16 mouse cellular contexts compared by ENCODE assay signal in genomic region chr1:93079602-93080001, GRCm38 (mm10). TPM values are rescaled to one million over a fixed set of nuclear protein-coding genes. Genes with fewer than 3 reads are reported as not detected.
DNase-seq lines count a peak whose midpoint lies in the region; ATAC-seq lines count a peak whose summit lies in the region.
"Had no signal": no experiment of that assay in that cellular context is flagged by ENCODE, and none has a peak within 500 bp of the region (broad histone marks: within the 10 kb centered on the region; RNA-seq: fewer than 3 reads in every experiment).

No protein-coding gene starts in this region.

- no peak overlapping the region for H3K9ac ChIP-seq in forebrain, embryonic 14.5 days (ENCODE audit: low read length)
- H3K9ac ChIP-seq in neural tube, embryonic 12.5 days: no peak overlapping the region
- H3K9ac ChIP-seq in intestine, embryonic 16.5 days (ENCODE audit: low read depth, low read length): no peak overlapping the region
- H3K9ac ChIP-seq: embryonic facial prominence, embryonic 13.5 days; liver, embryonic 12.5 days had no signal

- DNase-seq in left cerebral cortex, adult 11 months (ENCODE audit: low spot score): peak; percentile 35
- no peak for DNase-seq in left cerebral cortex, adult 18-20 months (ENCODE audit: low spot score in 2 of 2)
- DNase-seq in forebrain, embryonic 14.5 days (ENCODE audit: low spot score): peak; percentile 87
- peak; percentile 50 to 60 for DNase-seq in left cerebral cortex, postnatal 10 days (ENCODE audit: extremely low spot score in 1 of 2, low spot score in 2 of 2)
- DNase-seq in cerebellum, adult 11-12 months: no peak
- DNase-seq in spleen, postnatal 4 days (ENCODE audit: low spot score in 2 of 2): no peak
- DNase-seq: gastrocnemius, postnatal 36 days; heart, postnatal 4 days; kidney, postnatal 14 days; right cerebral cortex, postnatal 25 days had no signal

- peak overlapping the region; percentile 87 for H3K27ac ChIP-seq in forebrain, embryonic 14.5 days (ENCODE audit: low read depth, low read length)
- H3K27ac ChIP-seq in neural tube, embryonic 12.5 days: no peak overlapping the region; the same call in 1 of the 2 replicates
- no peak overlapping the region for H3K27ac ChIP-seq in intestine, embryonic 16.5 days (ENCODE audit: low read length)
- H3K27ac ChIP-seq: embryonic facial prominence, embryonic 13.5 days; liver, embryonic 12.5 days had no signal

- intact Hi-C loops in left cerebral cortex, postnatal 10 days (cut with DNase I): no loop called here

- H3K4me2 ChIP-seq in forebrain, embryonic 14.5 days (ENCODE audit: low read length): no peak overlapping the region
- no peak overlapping the region; the same call in 1 of the 2 replicates for H3K4me2 ChIP-seq in neural tube, embryonic 12.5 days (replicated peaks)
- no peak overlapping the region for H3K4me2 ChIP-seq in intestine, embryonic 16.5 days (ENCODE audit: low read depth, low read length)
- H3K4me2 ChIP-seq: embryonic facial prominence, embryonic 13.5 days; liver, embryonic 12.5 days had no signal

- H3K4me3 ChIP-seq in forebrain, embryonic 14.5 days (ENCODE audit: low read depth, low read length): no peak overlapping the region
- no peak overlapping the region for H3K4me3 ChIP-seq in neural tube, embryonic 12.5 days
- no peak overlapping the region for H3K4me3 ChIP-seq in intestine, embryonic 16.5 days (ENCODE audit: low read length)
- H3K4me3 ChIP-seq: embryonic facial prominence, embryonic 13.5 days; liver, embryonic 12.5 days had no signal

- WGBS in forebrain, embryonic 14.5 days: 4% methylated on average over 3 of the region's 3 CpGs
- WGBS in neural tube, embryonic 12.5 days: 48% methylated on average over 3 of the region's 3 CpGs
- WGBS in intestine, embryonic 16.5 days: 70% methylated on average over 3 of the region's 3 CpGs

- H3K27me3 ChIP-seq in forebrain, embryonic 14.5 days (replicated peaks; ENCODE audit: control insufficient read depth, insufficient read depth, low read length): no peaks in the 10 kb centered on the region
- H3K27me3 ChIP-seq in neural tube, embryonic 12.5 days (replicated peaks): no peaks in the 10 kb centered on the region
- no peaks in the 10 kb centered on the region for H3K27me3 ChIP-seq in intestine, embryonic 16.5 days (replicated peaks; ENCODE audit: control insufficient read depth, insufficient read depth, low read length)
- H3K27me3 ChIP-seq: embryonic facial prominence, embryonic 13.5 days had no signal

- H3K36me3 ChIP-seq in forebrain, embryonic 14.5 days (ENCODE audit: control insufficient read depth, insufficient read depth, low read length): peaks cover 70% of the 10 kb centered on the region
- peaks cover 75% of the 10 kb centered on the region for H3K36me3 ChIP-seq in neural tube, embryonic 12.5 days
- H3K36me3 ChIP-seq in intestine, embryonic 16.5 days (ENCODE audit: control insufficient read depth, insufficient read depth, low read length): no peaks in the 10 kb centered on the region
- H3K36me3 ChIP-seq: liver, embryonic 12.5 days had no signal

- H3K9me3 ChIP-seq in forebrain, embryonic 14.5 days (replicated peaks; ENCODE audit: control insufficient read depth, low read length): no peaks in the 10 kb centered on the region
- H3K9me3 ChIP-seq in neural tube, embryonic 12.5 days: no peaks in the 10 kb centered on the region
- H3K9me3 ChIP-seq in intestine, embryonic 16.5 days (ENCODE audit: control insufficient read depth, low read length): no peaks in the 10 kb centered on the region
- H3K9me3 ChIP-seq: embryonic facial prominence, embryonic 13.5 days; liver, embryonic 12.5 days had no signal

- H3K4me1 ChIP-seq in forebrain, embryonic 14.5 days (ENCODE audit: control insufficient read depth, insufficient read depth, low read length): peaks cover 33% of the 10 kb centered on the region
- peaks cover 19% of the 10 kb centered on the region for H3K4me1 ChIP-seq in neural tube, embryonic 12.5 days
- no peaks in the 10 kb centered on the region for H3K4me1 ChIP-seq in intestine, embryonic 16.5 days (ENCODE audit: control insufficient read depth, insufficient read depth, low read length)
- H3K4me1 ChIP-seq: embryonic facial prominence, embryonic 13.5 days; liver, embryonic 12.5 days had no signal

- peak; percentile 89 for ATAC-seq in forebrain, embryonic 14.5 days
- ATAC-seq in neural tube, embryonic 12.5 days (ENCODE audit: low FRiP score, low read depth): peak; percentile 57
- no peak for ATAC-seq in intestine, embryonic 16.5 days
- ATAC-seq: liver, embryonic 12.5 days; Patski had no signal

RNA-seq across cellular contexts. Expression of gene Kif1a, which starts 22.1 kb away (rescaled TPM):
- total RNA-seq in left cerebral cortex, adult 18-20 months (2021): 100 to 1,000 TPM; 735 to 776 TPM
- 182 and 247 TPM in 2 replicates for polyA plus RNA-seq in forebrain, embryonic 14.5 days (2014; fragmentation: Nextera tagmentation; extraction: Ambion mirVana)
- 100 to 1,000 TPM; 908 to 919 TPM for total RNA-seq in left cerebral cortex, postnatal 10 days (2021)
- polyA plus RNA-seq in neural tube, embryonic 12.5 days (2016; fragmentation: Nextera tagmentation; extraction: Ambion mirVana): 132 and 136 TPM in 2 replicates
- 14.0 and 16.0 TPM in 2 replicates for polyA plus RNA-seq in intestine, embryonic 16.5 days (2015; fragmentation: Nextera tagmentation; extraction: Ambion mirVana)
- polyA plus RNA-seq: Patski had no signal

RNA-seq across cellular contexts. Expression of gene Agxt, which starts 55.4 kb away (rescaled TPM):
- not detected for total RNA-seq in left cerebral cortex, adult 18-20 months (2021)
- polyA plus RNA-seq in forebrain, embryonic 14.5 days (2014; fragmentation: Nextera tagmentation; extraction: Ambion mirVana): not detected in 2 replicates
- total RNA-seq in left cerebral cortex, postnatal 10 days (2021): not detected
- not detected in 2 replicates for polyA plus RNA-seq in neural tube, embryonic 12.5 days (2016; fragmentation: Nextera tagmentation; extraction: Ambion mirVana)
- polyA plus RNA-seq in intestine, embryonic 16.5 days (2015; fragmentation: Nextera tagmentation; extraction: Ambion mirVana): 0.73 and 1.1 TPM in 2 replicates
- total RNA-seq: heart, postnatal 4 days; megakaryocyte progenitor cell, adult 5-6 weeks had no signal
- polyA plus RNA-seq: embryonic facial prominence, embryonic 13.5 days; Patski had no signal

Comparison
In these comparisons a context has a peak if more than half of its experiments do, and no peak if none do; other contexts are left out.
1. DNase-seq: peak in left cerebral cortex, adult 11 months (single experiment), forebrain, embryonic 14.5 days (single experiment) and left cerebral cortex, postnatal 10 days (2 of 2); none in left cerebral cortex, adult 18-20 months (0 of 2), cerebellum, adult 11-12 months (single experiment) and spleen, postnatal 4 days (0 of 2).